Mouse (Mus musculus): ENCODE measurements at regions not wholly inside any gene's neighbourhood (a gene's known extent, or its start where the extent isn't known, plus 50 kb on each side); places are given as distances from the start of the nearest gene placed in this dataset.

GRCm38 (mm10) chr12:28158786-28159185 is 393.4 kb downstream of the Dcdc2c start:
- H3K9ac ChIP-seq (ENCODE audit: low read depth, low read length) = no peak overlapping the region
- no peak overlapping the region for H3K27ac ChIP-seq (ENCODE audit: low read depth, low read length)
- no peaks in the 10 kb centered on the region for H3K9me3 ChIP-seq (replicated peaks; ENCODE audit: control insufficient read depth, low read length)
- H3K27me3 ChIP-seq (ENCODE audit: control insufficient read depth, insufficient read depth, low read length) = no peaks in the 10 kb centered on the region
- no peaks in the 10 kb centered on the region for H3K36me3 ChIP-seq (ENCODE audit: control insufficient read depth, insufficient read depth, low read length)
- H3K4me3 ChIP-seq (ENCODE audit: low read depth, low read length) = no peak overlapping the region
- no peak for ATAC-seq (replicated peaks; ENCODE audit: insufficient number of reproducible peaks, low FRiP score, low TSS enrichment)
- no peak overlapping the region for H3K4me2 ChIP-seq
- H3K4me1 ChIP-seq (ENCODE audit: control insufficient read depth, insufficient read depth, low read length) = no peaks in the 10 kb centered on the region
- WGBS (ENCODE audit: insufficient replicate concordance) = 90% methylated on average over 1 of the region's 1 CpGs

DNA sequence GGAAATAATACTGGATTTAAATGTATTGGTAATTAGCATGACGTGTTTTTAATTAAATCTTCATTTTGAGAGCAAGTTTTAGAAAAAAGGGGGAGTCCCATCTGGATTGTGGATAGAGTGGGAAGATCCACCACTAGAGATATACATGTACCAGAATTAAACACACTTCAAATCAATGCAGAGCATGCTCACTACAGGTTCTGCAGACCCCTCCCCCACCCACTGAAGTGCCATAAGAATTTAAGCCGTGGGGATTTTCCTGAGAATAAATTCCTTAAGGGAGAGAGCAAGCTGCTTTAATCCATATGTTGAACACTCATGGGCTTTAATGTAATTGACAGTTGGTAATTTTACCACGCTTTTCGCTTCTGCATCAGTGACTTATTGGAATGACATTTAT is 401.4 kb downstream of the Dcdc2c start:
- no peak overlapping the region for H3K9ac ChIP-seq (ENCODE audit: low read depth, low read length)
- H3K36me3 ChIP-seq (ENCODE audit: control insufficient read depth, insufficient read depth, low read length) = no peaks in the 10 kb centered on the region
- H3K9me3 ChIP-seq (replicated peaks; ENCODE audit: control insufficient read depth, low read length) = no peaks in the 10 kb centered on the region
- no peak overlapping the region for H3K4me3 ChIP-seq (ENCODE audit: low read depth, low read length)
- H3K27ac ChIP-seq (ENCODE audit: low read depth, low read length) = no peak overlapping the region
- ATAC-seq (replicated peaks; ENCODE audit: insufficient number of reproducible peaks, low FRiP score, low TSS enrichment) = no peak
- no peaks in the 10 kb centered on the region for H3K27me3 ChIP-seq (ENCODE audit: control insufficient read depth, insufficient read depth, low read length)
- WGBS (ENCODE audit: insufficient replicate concordance) = 72% methylated on average over 4 of the region's 4 CpGs
- H3K4me1 ChIP-seq (ENCODE audit: control insufficient read depth, insufficient read depth, low read length) = no peaks in the 10 kb centered on the region
- no peak overlapping the region for H3K4me2 ChIP-seq

DNA sequence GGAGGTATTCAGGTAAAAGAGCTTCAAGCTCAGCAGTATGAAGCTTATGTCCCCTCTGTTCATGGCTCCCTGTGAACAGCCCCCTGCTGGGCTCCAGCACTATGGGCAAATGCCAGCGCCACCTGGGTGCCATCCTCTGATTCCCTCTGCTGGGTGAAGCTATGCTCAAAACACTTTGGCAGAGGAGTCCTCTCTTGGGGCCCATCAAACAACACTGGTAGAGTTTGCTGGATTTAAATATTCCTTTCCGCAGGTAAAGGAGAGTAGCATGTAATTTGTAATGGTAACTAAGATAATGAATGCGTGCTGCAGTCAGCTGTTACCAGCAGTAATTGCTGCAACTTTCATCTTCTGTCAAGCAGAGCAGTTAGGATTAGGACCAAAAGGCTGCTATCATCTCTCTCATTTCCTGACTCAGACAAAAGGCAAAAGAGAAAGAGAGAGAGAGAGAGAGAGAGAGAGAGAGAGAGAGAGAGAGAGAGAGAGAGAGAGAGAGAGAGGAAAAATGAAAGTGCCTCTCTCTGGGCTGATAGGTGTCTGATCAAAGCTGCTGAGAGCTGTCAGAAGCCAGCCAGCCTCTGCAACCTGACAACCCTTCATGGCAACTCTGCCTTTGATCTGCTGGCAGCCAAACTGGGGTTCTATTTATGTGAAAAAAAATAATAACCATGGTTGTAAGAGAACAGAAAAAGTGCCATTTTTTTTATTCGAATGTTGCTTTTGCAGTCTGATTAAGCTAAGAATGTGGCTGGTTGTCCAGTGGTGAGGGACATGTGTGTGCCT is 416.2 kb downstream of the Dcdc2c start:
- peaks cover 5% of the 10 kb centered on the region for H3K4me1 ChIP-seq (ENCODE audit: control insufficient read depth, insufficient read depth, low read length)
- H3K36me3 ChIP-seq (ENCODE audit: control insufficient read depth, insufficient read depth, low read length) = no peaks in the 10 kb centered on the region
- no peak for ATAC-seq (replicated peaks; ENCODE audit: insufficient number of reproducible peaks, low FRiP score, low TSS enrichment)
- H3K27me3 ChIP-seq (ENCODE audit: control insufficient read depth, insufficient read depth, low read length) = no peaks in the 10 kb centered on the region
- no peak overlapping the region for H3K4me2 ChIP-seq
- 59% methylated on average over 4 of the region's 4 CpGs for WGBS (ENCODE audit: insufficient replicate concordance)
- H3K4me3 ChIP-seq (ENCODE audit: low read depth, low read length) = no peak overlapping the region
- H3K27ac ChIP-seq (ENCODE audit: low read depth, low read length) = no peak overlapping the region
- no peak overlapping the region for H3K9ac ChIP-seq (ENCODE audit: low read depth, low read length)
- no peaks in the 10 kb centered on the region for H3K9me3 ChIP-seq (replicated peaks; ENCODE audit: control insufficient read depth, low read length)

DNA sequence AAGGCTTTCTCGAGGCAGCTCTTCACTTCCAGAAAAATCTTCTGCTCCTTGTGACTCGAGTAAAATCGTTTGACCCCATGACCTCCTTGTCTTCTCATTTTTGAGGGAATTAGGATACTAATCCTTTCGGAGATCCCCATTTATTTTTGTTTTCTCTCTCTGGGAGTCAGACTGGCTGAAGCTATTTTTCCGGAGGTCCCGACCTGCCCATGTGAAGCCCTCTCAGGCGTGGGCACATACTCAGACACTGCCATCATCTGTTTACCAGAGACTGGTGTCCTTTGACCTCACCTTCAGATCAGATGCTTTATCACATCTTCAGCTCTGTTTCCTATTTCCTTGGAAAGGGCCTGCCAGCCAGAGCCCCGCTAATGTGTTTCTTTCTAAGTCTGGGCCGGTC is 429.4 kb downstream of the Dcdc2c start:
- Histone ChIP-seq H3K4me1 (ENCODE audit: control insufficient read depth, insufficient read depth, low read length) (no peaks in the 10 kb centered on the region), H3K36me3 (ENCODE audit: control insufficient read depth, insufficient read depth, low read length) (no peaks in the 10 kb centered on the region), H3K4me3 (ENCODE audit: low read depth, low read length) (no peak overlapping the region), H3K27me3 (ENCODE audit: control insufficient read depth, insufficient read depth, low read length) (no peaks in the 10 kb centered on the region), H3K27ac (ENCODE audit: low read depth, low read length) (no peak overlapping the region), H3K9me3 (replicated peaks; ENCODE audit: control insufficient read depth, low read length) (no peaks in the 10 kb centered on the region), H3K9ac (ENCODE audit: low read depth, low read length) (no peak overlapping the region), H3K4me2 (no peak overlapping the region)
- WGBS (ENCODE audit: insufficient replicate concordance) = 38% methylated on average over 9 of the region's 9 CpGs
- no peak for ATAC-seq (replicated peaks; ENCODE audit: insufficient number of reproducible peaks, low FRiP score, low TSS enrichment)

GRCm38 (mm10) chr12:28120106-28120505 is 432.1 kb downstream of the Dcdc2c start:
- no peak overlapping the region for H3K4me3 ChIP-seq (ENCODE audit: low read depth, low read length)
- H3K27ac ChIP-seq (ENCODE audit: low read depth, low read length) = no peak overlapping the region
- no peak overlapping the region for H3K9ac ChIP-seq (ENCODE audit: low read depth, low read length)
- no peaks in the 10 kb centered on the region for H3K36me3 ChIP-seq (ENCODE audit: control insufficient read depth, insufficient read depth, low read length)
- H3K27me3 ChIP-seq (ENCODE audit: control insufficient read depth, insufficient read depth, low read length) = no peaks in the 10 kb centered on the region
- 46% methylated on average over 3 of the region's 3 CpGs for WGBS (ENCODE audit: insufficient replicate concordance)
- ATAC-seq (replicated peaks; ENCODE audit: insufficient number of reproducible peaks, low FRiP score, low TSS enrichment) = no peak
- no peak overlapping the region for H3K4me2 ChIP-seq
- H3K9me3 ChIP-seq (replicated peaks; ENCODE audit: control insufficient read depth, low read length) = no peaks in the 10 kb centered on the region
- no peaks in the 10 kb centered on the region for H3K4me1 ChIP-seq (ENCODE audit: control insufficient read depth, insufficient read depth, low read length)

DNA sequence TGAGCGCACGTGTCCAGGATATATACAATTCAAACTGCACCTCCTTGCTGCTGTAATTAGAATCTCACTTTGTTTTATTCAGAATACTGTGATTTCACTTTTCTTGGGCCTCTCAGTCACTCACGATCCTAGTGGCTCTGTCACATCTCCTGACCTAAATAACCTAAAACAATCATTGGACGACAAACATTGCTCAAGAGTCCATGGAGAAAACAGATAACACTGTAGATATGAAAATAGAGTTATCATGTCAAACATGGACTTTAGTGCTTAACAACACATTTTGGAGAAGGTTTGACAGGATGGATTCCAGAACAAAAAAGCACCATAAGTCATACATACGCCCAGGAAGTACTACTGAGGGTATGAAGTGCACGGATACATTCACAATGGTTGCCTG is 461.5 kb downstream of the Dcdc2c start:
- 77% methylated on average over 6 of the region's 6 CpGs for WGBS (ENCODE audit: insufficient replicate concordance)
- Histone ChIP-seq H3K27ac (ENCODE audit: low read depth, low read length) (no peak overlapping the region), H3K9ac (ENCODE audit: low read depth, low read length) (no peak overlapping the region), H3K4me2 (no peak overlapping the region), H3K27me3 (ENCODE audit: control insufficient read depth, insufficient read depth, low read length) (no peaks in the 10 kb centered on the region), H3K36me3 (ENCODE audit: control insufficient read depth, insufficient read depth, low read length) (no peaks in the 10 kb centered on the region), H3K4me1 (ENCODE audit: control insufficient read depth, insufficient read depth, low read length) (no peaks in the 10 kb centered on the region), H3K4me3 (ENCODE audit: low read depth, low read length) (no peak overlapping the region), H3K9me3 (replicated peaks; ENCODE audit: control insufficient read depth, low read length) (no peaks in the 10 kb centered on the region)
- ATAC-seq (replicated peaks; ENCODE audit: insufficient number of reproducible peaks, low FRiP score, low TSS enrichment) = no peak

GRCm38 (mm10) chr12:28085460-28085859 is 466.7 kb downstream of the Dcdc2c start:
- no peak for ATAC-seq (replicated peaks; ENCODE audit: insufficient number of reproducible peaks, low FRiP score, low TSS enrichment)
- Histone ChIP-seq H3K4me1 (ENCODE audit: control insufficient read depth, insufficient read depth, low read length) (no peaks in the 10 kb centered on the region), H3K27ac (ENCODE audit: low read depth, low read length) (no peak overlapping the region), H3K4me3 (ENCODE audit: low read depth, low read length) (no peak overlapping the region), H3K9ac (ENCODE audit: low read depth, low read length) (no peak overlapping the region), H3K27me3 (ENCODE audit: control insufficient read depth, insufficient read depth, low read length) (no peaks in the 10 kb centered on the region), H3K9me3 (replicated peaks; ENCODE audit: control insufficient read depth, low read length) (no peaks in the 10 kb centered on the region), H3K4me2 (no peak overlapping the region), H3K36me3 (ENCODE audit: control insufficient read depth, insufficient read depth, low read length) (no peaks in the 10 kb centered on the region)
- WGBS (ENCODE audit: insufficient replicate concordance) = 78% methylated on average over 4 of the region's 4 CpGs

DNA sequence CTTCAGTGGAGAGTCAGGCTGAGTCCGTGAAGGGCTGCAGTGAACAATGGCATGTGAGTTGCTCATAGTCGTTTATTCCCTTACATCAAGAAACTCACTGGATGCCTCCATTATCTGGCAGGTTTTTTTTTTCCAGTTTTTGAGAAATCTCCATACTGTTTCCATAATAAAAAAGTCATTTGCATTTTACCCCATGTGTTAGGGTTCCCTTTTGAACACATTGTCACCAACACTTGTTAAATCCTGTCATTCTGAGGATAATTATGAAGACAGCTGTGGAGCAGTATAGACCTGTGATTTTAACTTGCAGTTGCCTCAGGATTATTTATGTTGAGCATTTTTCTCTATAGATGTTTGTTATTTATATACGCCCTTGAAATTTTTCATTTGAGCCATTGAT is 475.6 kb downstream of the Dcdc2c start:
- Histone ChIP-seq H3K4me1 (ENCODE audit: control insufficient read depth, insufficient read depth, low read length) (no peaks in the 10 kb centered on the region), H3K27ac (ENCODE audit: low read depth, low read length) (no peak overlapping the region), H3K36me3 (ENCODE audit: control insufficient read depth, insufficient read depth, low read length) (no peaks in the 10 kb centered on the region), H3K27me3 (ENCODE audit: control insufficient read depth, insufficient read depth, low read length) (no peaks in the 10 kb centered on the region), H3K4me3 (ENCODE audit: low read depth, low read length) (no peak overlapping the region), H3K9ac (ENCODE audit: low read depth, low read length) (no peak overlapping the region), H3K9me3 (replicated peaks; ENCODE audit: control insufficient read depth, low read length) (no peaks in the 10 kb centered on the region), H3K4me2 (no peak overlapping the region)
- 85% methylated on average over 3 of the region's 3 CpGs for WGBS (ENCODE audit: insufficient replicate concordance)
- no peak for ATAC-seq (replicated peaks; ENCODE audit: insufficient number of reproducible peaks, low FRiP score, low TSS enrichment)

DNA sequence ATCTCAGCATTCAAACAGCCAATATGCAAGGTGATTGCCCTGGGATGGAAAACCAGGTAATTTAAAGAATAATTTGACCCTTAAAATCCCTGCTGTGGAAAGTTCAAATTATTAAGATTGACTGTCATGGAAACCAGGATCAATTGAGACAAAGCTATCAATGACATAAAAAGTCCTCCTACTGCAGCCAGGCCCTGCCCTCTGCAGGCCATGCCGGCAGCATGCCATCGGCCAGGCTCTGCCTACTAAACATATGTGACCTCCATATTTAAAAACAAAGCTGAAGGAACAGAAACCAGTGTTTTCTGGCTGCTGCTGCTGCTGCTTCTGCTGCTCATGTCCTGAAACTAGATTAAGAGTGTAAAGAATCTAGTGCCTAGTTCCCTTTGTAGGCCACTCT is 483.6 kb downstream of the Dcdc2c start:
- Histone ChIP-seq H3K36me3 (ENCODE audit: control insufficient read depth, insufficient read depth, low read length) (no peaks in the 10 kb centered on the region), H3K9me3 (replicated peaks; ENCODE audit: control insufficient read depth, low read length) (no peaks in the 10 kb centered on the region), H3K9ac (ENCODE audit: low read depth, low read length) (no peak overlapping the region), H3K4me3 (ENCODE audit: low read depth, low read length) (no peak overlapping the region), H3K4me1 (ENCODE audit: control insufficient read depth, insufficient read depth, low read length) (no peaks in the 10 kb centered on the region), H3K27me3 (ENCODE audit: control insufficient read depth, insufficient read depth, low read length) (no peaks in the 10 kb centered on the region), H3K27ac (ENCODE audit: low read depth, low read length) (no peak overlapping the region), H3K4me2 (no peak overlapping the region)
- ATAC-seq (replicated peaks; ENCODE audit: insufficient number of reproducible peaks, low FRiP score, low TSS enrichment) = no peak
- WGBS (ENCODE audit: insufficient replicate concordance) = 76% methylated on average over 2 of the region's 2 CpGs
